Mouse (Mus musculus) macrophage (primary cell): Measurements from ENCODE around the gene Anapc4. TPM values are rescaled to one million over a fixed set of nuclear protein-coding genes. Genes with fewer than 3 reads are reported as not detected.

Experiments
- H3K27ac ChIP-seq: fragments of 350-480 bp; formaldehyde crosslinking; 2 replicates; pipeline ENCODE4 v1.9.0; 2021
- H3K36me3 ChIP-seq: fragments of 350-480 bp; formaldehyde crosslinking; 2 replicates; pipeline ENCODE4 v1.9.0; 2021; ENCODE audit errors: inconsistent target
- H3K4me3 ChIP-seq: fragments of 350-480 bp; formaldehyde crosslinking; 2 replicates; pipeline ENCODE4 v1.9.0; 2021; ENCODE audit errors: inconsistent target
- H3K79me2 ChIP-seq: fragments of 350-480 bp; formaldehyde crosslinking; 2 replicates; pipeline ENCODE4 v1.9.0; 2021; ENCODE audit errors: inconsistent target
- WGBS: methylation state at CpG from one replicate; pipeline ENCODE4 v1.1.7; 2026; ENCODE audit warnings: inconsistent platforms; ENCODE audit not compliant: missing documents; 5-methylcytosine and 5-hydroxymethylcytosine counted together
- polyA plus RNA-seq: library from polyadenylated mRNA; stranded (reverse); fragments of 250-400 nt; gene quantifications from 3 replicates; pipeline ENCODE4 v1.2.4, GENCODE M21; 2018; ENCODE audit warnings: inconsistent platforms

Anapc4 gene
- polyA plus RNA-seq, 1 experiment from 2014 or later, result 28.8 TPM

GRCm38 (mm10) chr5:52889919-52890318 is 56.1 kb downstream of the Anapc4 start:
- H3K27ac ChIP-seq, result no peak overlapping the region
- WGBS, result 9% methylated on average over 7 of the region's 7 CpGs
- no peak overlapping the region for H3K4me3 ChIP-seq
- no peaks in the 10 kb centered on the region for H3K36me3 ChIP-seq
- H3K79me2 ChIP-seq, result no peaks in the 10 kb centered on the region

- no peaks in the 10 kb centered on the region for H3K36me3 ChIP-seq
- H3K4me3 ChIP-seq, result no peak overlapping the region
- 89% methylated on average over 12 of the region's 12 CpGs for WGBS
- H3K27ac ChIP-seq, result no peak overlapping the region
- H3K79me2 ChIP-seq, result no peaks in the 10 kb centered on the region
Measured at GRCm38 (mm10) chr5:52891949-52892835, 58.4 kb downstream of the Anapc4 start.

GRCm38 (mm10) chr5:52893938-52894337 is 60.1 kb downstream of the Anapc4 start:
- no peaks in the 10 kb centered on the region for H3K36me3 ChIP-seq
- no peak overlapping the region for H3K27ac ChIP-seq
- 87% methylated on average over 5 of the region's 5 CpGs for WGBS
- no peaks in the 10 kb centered on the region for H3K79me2 ChIP-seq
- no peak overlapping the region for H3K4me3 ChIP-seq

- H3K36me3 ChIP-seq, result no peaks in the 10 kb centered on the region
- no peak overlapping the region for H3K27ac ChIP-seq
- no peaks in the 10 kb centered on the region for H3K79me2 ChIP-seq
- WGBS, result 80% methylated on average over 4 of the region's 4 CpGs
- H3K4me3 ChIP-seq, result no peak overlapping the region
Measured at GRCm38 (mm10) chr5:52904246-52904645, 70.4 kb downstream of the Anapc4 start.

- Histone ChIP-seq H3K4me3 (no peak overlapping the region), H3K79me2 (no peaks in the 10 kb centered on the region), H3K36me3 (no peaks in the 10 kb centered on the region), H3K27ac (no peak overlapping the region)
- WGBS, result 78% methylated on average over 6 of the region's 6 CpGs
Measured at GRCm38 (mm10) chr5:52904671-52905070, 70.9 kb downstream of the Anapc4 start.

GRCm38 (mm10) chr5:52908246-52908645 is 74.4 kb downstream of the Anapc4 start:
- Histone ChIP-seq H3K4me3 (no peak overlapping the region), H3K79me2 (no peaks in the 10 kb centered on the region), H3K27ac (no peak overlapping the region), H3K36me3 (no peaks in the 10 kb centered on the region)
- 90% methylated on average over 3 of the region's 3 CpGs for WGBS

- 5% methylated on average over 10 of the region's 12 CpGs for WGBS
- H3K79me2 ChIP-seq, result no peaks in the 10 kb centered on the region
- H3K36me3 ChIP-seq, result no peaks in the 10 kb centered on the region
- H3K4me3 ChIP-seq, result peak overlapping the region; percentile 11; the same call in 1 of the 2 replicates
- H3K27ac ChIP-seq, result no peak overlapping the region
Measured at GRCm38 (mm10) chr5:52910159-52910591, 76.4 kb downstream of the Anapc4 start.

- Histone ChIP-seq H3K27ac (no peak overlapping the region), H3K79me2 (no peaks in the 10 kb centered on the region), H3K36me3 (no peaks in the 10 kb centered on the region), H3K4me3 (no peak overlapping the region)
- 93% methylated on average over 10 of the region's 10 CpGs for WGBS
Measured at GRCm38 (mm10) chr5:52911286-52911870, 77.6 kb downstream of the Anapc4 start.

- no peaks in the 10 kb centered on the region for H3K36me3 ChIP-seq
- H3K4me3 ChIP-seq, result no peak overlapping the region
- no peak overlapping the region for H3K27ac ChIP-seq
- no peaks in the 10 kb centered on the region for H3K79me2 ChIP-seq
- 89% methylated on average over 7 of the region's 7 CpGs for WGBS
Measured at GRCm38 (mm10) chr5:52913711-52914110, 79.9 kb downstream of the Anapc4 start.

GRCm38 (mm10) chr5:52916186-52916585 is 82.4 kb downstream of the Anapc4 start:
- no peaks in the 10 kb centered on the region for H3K36me3 ChIP-seq
- H3K4me3 ChIP-seq, result no peak overlapping the region
- no peak overlapping the region for H3K27ac ChIP-seq
- WGBS, result 87% methylated on average over 6 of the region's 6 CpGs
- no peaks in the 10 kb centered on the region for H3K79me2 ChIP-seq

Other genes starting within 250 kb of the Anapc4 start
- 4.5 to 6.9 TPM (median 5.5 TPM) in 3 replicates for gene Sepsecs, start 164.3 kb upstream of the Anapc4 start, polyA plus RNA-seq
- 8.7 to 9.0 TPM (median 8.8 TPM) in 3 replicates for gene Pi4k2b, start 92.4 kb upstream of the Anapc4 start, polyA plus RNA-seq
- gene Zcchc4, start 58.6 kb upstream of the Anapc4 start, polyA plus RNA-seq, result 6.8 to 8.1 TPM (median 7.3 TPM) in 3 replicates
- not detected in 3 replicates for gene Slc34a2, start 204.1 kb downstream of the Anapc4 start, polyA plus RNA-seq